Mouse (Mus musculus) adrenal gland, postnatal 36 days (tissue): ENCODE results near the gene Rxfp2. TPM values are rescaled to one million over a fixed set of nuclear protein-coding genes. Genes with fewer than 3 reads are reported as not detected.

ENCODE experiments used
- DNase-seq, 2 experiments: peaks; one replicate each; pipeline ENCODE4 v3.0.0; 2021; ENCODE audit warnings: mixed read lengths in 1 of 2
- long read RNA-seq, 2 experiments: library from polyadenylated mRNA; stranded (forward); transcript quantifications; one replicate each; pipeline ENCODE4 v2.0.0; 2021; ENCODE audit warnings: borderline sequencing depth in 2 of 2
- total RNA-seq, 2 experiments: library from RNA; stranded (reverse); gene quantifications; 2 replicates each; pipeline ENCODE4 v1.2.3; 2021

Gene Rxfp2
- total RNA-seq: not detected
- long read RNA-seq, experiment 1: 0 reads
- long read RNA-seq, experiment 2: 0 reads

DNA sequence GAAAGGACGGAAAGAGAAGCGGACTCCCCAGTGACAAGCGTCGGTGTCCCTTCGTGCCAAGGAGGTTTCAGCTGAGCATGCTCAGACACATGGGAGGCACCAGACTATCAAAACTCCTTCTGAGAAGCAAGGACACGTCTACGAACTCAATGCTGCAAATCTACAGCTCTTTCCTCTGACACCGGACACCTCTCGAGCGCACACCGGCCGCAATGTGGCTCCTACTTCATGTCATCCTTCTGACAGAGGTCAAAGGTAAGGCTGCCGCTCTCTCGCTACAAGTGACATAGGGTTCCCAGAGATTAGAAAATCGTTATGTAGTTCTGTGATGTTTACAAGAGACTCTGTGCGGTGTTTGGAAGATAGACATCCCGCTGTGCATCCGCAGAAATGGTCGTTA, at the start of gene Rxfp2:
TSS of gene Rxfp2 (plus strand) at position 20 of the 400 bp plus-strand sequence.
- no peak for DNase-seq

DNA sequence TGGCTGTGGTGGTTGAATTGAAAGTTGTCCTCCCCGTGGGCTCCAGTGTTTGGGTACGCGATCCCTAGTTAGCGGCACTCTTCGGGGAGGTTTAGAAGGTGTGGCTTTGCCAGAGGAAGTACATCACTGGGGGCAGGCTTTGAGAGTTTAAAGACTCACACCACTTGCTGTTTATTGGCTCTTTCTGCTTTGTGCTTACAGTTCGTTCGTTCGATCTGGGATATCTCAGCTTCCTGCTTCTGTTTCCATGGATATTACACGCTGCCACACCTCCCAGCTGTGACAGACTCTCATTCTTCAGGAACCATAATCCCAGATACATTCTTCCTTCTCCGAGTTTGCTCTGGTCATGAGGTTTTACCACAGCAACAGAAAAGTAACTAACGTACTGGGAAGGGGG, 48.2 kb upstream of the Rxfp2 start:
- DNase-seq: no peak

DNA sequence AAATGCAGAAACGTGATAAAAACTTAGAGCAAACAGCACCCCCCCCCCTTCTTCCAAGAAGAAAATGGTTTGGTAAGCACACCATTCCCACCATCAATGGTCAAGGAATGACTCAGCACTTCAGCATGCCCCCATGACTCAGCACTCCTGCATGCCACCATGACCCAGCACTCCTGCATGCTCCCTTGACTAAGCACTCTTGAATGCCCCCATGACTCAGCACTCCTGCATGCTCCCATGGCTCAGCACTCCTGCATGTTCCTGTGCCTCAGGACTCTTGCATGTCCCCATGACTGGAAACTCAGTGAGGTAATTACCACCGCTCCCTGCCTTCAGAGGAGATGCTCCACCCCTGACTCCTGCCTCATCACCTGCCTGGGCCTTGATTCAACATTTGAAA, 41.4 kb upstream of the Rxfp2 start:
- DNase-seq: no peak

DNA sequence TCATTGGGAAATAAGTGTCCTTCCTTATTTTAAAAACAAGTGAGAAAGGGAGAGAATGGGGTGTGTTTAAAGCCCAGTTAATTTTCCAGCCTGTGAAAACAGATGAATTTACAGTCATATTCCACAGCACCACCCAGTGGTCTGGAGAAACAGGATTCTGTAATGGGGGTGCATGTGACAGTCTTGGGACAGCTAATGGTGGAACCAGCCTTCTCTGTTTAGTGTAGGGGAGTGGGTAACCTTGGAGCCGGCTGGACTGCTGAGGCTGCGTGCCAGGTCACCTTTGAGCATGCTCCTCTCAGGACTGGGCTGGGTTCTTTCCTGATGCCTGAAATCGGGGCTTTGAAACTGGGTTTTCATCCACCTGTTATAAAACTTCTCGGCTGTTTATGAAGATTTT, 34.9 kb upstream of the Rxfp2 start:
- peak; percentile 45 to 57 for DNase-seq

DNA sequence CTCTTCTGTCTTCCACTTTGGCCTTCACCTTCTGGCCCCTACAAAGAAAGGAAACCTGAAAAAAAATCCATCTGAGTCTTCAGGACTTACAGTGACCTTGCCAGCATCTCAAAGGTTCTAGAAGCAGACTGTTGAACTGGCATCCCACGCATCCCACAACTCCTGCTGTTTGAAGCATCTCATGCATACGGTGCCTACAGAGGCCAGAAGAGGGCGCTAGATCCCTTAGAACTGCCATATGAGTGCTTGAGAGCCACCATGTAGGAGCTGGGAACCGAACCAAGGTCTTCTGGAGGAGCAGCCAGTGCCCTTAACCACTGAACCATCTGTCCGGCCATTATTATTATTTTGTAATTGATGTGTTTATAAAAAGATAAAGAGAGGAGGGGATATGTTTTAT, 23.9 kb upstream of the Rxfp2 start:
- DNase-seq: no peak

DNA sequence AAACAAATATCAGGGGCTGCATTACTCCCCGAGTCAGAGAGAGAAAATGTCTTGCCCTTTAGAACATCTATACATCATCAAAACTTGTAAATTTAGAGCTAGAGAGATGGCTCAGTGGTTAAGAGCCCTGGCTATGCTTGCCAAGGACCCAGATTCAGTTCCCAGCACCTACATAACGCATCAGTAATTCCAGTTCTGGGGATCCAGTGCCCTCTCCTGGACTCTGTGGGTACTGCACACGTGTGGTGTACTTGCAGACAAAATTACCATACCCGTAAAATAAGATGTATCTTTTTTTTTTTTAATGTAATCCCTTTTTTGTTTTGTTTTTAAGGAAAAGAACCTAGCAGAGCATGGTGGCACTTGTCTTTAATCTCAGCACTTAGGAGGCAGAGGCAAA, 21.9 kb upstream of the Rxfp2 start:
- no peak for DNase-seq

DNA sequence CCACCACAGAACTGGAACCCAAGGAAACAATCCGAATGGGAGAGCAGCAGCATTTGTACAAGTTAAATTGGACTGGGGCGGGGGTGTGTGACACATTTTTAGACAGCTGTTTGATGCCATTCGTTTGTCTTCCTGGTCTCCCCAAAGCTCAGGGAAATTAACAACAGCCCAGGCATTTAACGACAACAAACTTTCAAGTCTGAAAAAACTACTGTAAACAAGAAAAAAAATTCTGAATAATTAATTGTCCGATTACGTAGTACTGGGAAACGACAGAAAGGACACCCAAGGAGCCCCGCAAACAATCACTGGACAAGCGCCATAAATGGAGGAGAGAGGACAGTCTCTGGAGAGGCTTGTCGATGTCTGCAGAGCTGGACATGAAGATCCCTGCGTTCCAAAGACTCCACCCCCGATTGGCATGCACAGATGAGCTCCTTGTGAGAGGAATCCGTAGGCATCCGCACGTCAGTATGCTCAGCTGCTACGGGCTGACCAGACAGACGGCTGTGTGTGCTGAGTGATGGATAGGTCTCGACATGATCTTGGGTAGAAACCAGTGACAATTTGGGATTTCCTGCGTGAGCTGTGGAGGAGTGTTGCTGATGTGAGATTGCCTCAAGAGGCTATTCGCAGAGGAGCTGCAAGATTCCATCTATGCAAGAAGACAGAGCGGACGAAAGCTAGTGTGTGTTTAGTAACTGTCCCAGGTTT, 21.0 kb upstream of the Rxfp2 start:
- DNase-seq: no peak

DNA sequence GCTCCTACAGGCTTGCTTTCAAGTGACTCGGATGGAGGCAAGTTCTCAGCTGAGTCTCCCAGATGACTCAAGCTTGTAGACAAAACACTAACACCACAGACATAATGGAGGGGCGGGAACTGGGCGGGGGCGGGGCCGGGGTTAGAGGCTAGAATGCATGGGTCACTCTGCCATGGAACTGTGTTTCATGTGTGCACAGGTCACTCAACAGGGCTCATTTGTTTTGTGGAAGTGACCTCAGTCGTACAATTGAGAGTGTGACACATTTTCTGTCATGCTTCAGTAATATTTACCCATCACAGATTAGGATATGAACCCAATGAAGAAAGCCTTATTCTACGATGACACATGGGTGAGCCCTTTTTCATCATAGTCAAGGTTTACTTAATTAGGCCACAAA, 20.2 kb upstream of the Rxfp2 start:
- no peak for DNase-seq

DNA sequence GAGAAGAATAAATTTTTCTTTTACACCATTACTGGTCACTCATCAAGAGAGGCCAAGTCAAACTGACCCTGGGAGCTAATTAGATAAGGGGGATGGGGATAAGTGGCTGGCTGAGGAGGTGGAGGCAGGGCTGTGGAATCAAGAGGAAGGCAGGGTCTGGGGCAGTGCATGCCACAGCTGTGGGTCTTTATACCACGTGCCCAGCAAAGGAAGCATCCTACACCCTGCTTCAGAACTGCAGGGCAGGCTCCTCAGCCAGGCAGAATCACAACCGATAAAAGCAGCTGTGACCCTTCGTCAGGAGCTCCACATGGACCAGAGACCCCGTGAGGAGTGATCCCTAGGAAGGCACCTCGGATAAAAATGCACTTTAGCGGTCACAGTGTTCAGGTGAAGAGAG, 13.1 kb upstream of the Rxfp2 start:
- no peak for DNase-seq

DNA sequence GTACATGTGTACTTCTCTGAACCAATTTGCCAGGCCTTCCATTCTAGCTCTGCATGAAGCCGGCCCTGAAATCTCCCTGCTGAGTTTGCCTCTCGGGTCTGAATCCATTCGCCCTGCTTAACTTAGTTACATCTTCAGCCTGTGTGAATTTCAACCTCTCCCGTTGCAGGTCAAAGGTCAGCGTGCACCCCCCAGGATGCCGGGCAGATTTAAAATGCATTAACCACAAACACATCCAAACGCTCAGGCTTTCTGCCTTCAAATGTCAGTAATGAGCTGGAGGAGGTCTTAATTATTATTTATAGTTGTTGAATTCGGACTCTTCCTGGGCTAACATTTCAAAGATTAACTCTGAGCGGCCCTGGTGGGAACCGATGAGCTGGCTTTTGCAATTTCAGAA, 1.6 kb upstream of the Rxfp2 start:
- DNase-seq: no peak

DNA sequence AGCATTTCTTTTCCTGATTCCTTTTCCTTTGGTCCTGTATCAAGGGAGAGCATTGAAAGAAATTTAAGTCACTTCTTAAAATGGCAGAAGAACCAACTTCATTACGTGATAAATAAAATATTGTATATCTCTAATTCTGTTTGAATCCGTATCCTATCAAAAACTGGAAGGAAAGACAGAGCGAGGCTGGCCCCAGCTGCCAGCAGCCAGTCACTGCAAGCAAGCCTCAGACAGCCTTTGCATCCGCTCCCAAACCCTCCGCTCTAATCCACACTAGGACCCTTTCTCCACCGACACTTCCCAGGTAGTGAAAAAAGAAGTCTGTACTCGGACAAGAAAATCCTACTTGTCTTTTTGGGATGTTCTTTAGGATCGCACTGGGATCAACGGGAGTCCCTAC, 803 bp upstream of the Rxfp2 start:
- no peak for DNase-seq

DNA sequence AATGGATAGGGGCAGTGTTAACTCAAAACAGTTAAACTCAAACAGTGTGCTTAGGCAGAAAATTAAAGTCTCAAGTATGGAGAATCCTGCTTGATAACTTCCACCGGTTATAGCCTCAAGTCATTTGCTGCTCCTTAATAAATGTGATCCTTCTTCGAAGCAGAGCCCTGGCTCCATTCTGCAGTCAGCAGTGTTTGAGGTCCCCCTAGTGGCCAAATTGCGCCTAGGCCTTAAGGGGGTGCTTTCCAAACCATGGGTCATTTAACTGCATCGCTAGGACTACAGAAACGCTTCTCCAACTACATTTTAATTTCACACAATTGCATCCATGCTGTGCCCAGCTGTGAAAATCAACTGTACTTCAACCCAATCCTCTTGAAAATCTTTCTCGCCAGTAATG, 2.4 kb downstream of the Rxfp2 start:
- peak; percentile 84 for DNase-seq

DNA sequence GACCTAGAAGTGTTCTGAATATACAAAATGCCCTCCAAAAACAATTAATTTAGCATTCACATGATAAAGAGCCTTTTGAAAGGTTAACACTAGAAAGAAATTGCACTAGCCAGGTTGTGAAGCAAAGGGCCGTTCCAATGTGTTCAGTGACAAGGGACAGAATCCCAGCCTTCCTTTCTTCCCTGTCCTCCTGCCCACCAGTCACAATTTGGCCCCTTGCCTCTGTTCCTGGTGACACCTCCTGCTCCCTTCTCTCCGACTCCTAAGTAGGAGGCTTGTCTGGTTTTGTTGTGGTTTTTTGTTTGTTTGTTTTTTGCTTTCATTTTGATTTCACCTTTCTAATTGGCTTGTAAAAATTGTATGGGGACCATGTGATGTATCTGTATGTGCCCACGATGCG, 3.3 kb downstream of the Rxfp2 start:
- DNase-seq: no peak

DNA sequence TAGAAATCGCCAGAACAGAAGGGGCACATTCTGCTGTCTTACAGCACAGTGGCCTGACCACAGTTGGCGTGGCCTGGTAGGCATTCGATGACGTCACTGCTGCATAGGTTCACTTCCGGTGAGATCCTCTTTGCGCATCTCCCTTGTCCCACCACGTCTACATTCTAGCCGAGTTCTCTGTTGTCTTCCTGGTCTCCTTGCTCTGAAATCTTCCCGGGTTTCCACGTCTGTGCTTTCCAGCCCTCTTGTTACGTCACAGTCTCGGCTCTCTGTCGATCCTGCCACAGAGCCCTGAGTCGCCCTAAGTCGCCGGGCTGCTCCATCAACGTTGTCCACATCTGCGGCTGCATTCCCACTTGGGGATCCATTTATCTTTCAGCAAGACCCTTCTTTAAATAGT, 4.1 kb downstream of the Rxfp2 start:
- no peak for DNase-seq

DNA sequence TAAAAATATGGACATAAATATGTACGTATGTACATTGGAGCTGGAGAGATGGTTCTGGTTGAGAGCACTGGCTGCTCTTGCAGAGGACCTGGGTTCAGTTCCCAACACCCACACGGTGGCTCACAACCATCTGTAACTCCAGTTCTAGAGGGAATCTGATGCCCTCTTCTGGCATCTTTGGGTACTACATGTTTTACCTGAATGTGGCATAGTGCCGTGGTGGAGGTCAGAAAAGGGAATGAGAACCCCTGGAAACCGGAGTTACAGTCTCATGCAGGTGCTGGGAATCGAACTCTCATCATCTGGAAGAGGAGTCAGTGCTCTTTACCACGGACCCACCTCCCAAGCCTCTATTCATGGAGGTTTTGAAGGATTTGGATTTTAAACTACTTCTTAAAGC, 5.0 kb downstream of the Rxfp2 start:
- DNase-seq: no peak

DNA sequence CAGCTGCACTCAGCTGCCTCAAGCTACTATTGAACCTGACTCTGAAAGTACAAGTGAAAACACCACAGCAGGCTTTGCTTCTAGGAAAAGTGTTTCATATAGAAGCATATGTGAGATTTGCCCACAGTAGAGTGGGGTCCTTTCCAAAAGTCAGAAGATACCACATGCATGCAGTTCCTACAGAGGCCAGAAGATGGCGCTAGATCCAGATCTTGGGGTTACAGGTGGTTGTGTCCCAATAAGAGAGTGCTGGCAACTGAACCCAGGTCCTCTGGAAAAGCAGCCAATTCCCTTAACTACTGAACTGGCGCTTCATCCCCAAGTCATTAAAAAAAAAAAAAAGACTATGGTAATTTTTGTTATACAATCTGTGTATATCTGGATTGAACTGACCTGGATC, 5.7 kb downstream of the Rxfp2 start:
- DNase-seq: no peak

DNA sequence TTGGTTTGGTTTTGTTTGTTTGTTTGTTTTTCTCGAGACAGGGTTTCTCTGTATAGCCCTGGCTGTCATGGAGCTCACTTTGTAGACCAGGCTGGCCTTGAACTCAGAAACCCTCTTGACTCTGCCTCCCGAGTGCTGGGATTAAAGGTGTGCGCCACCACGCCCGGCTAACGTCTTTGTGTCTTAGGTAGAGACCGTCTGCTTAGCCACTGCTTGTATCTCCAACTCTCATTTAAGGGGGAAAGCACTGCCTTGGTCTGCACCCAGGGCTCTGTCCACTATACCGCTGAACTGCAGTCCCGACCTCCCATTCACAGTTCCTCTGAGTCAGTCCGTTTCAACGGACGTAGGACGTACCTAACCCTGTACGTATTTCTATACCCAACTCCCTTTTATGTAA, 6.4 kb downstream of the Rxfp2 start:
- DNase-seq: no peak

DNA sequence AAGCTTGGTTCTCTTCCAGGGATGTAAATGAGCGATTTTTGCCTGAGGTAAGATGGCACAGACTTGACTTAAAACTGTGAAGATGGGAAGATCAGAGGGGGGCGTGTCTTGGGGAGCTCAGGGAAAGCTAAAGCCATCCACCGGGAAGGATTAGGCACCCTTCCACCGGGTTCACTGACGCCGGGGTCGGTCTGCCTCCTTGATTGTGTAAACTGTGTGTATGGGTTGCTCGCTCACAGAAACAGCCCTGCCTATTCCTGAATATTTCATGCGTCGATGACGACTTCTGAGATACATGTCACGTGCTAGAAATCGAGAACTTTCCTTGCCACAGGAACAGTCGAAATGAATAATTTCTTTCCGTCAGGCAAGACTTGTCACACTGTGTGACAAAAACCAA, 6.9 kb downstream of the Rxfp2 start:
- no peak for DNase-seq

DNA sequence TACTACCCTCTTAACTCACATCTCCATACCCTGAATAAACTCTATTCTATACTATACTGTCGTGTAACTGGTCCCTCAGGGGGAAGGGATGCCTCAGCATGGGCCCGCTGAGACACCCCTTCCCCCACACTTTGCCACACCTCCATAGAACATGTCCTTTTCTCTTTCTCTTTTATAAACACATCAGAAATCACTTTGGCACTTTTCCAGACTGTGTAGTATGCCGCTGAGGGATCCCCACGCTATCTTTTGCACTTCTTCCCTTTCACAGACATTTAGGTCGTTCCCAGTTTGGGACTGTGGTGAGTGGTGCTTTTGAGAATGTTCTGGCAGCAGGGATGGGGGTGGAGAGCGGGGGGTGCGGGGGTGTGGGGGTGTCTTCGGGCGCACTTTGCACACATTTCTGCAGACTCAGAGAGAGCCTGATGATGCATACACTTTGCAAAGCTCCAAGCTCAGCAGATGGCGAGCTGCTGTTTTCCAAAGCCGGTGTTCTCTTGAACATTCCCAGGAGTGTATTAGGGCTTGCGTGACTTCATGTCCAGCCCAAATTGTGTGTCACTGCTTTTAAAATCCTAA, 8.1 kb downstream of the Rxfp2 start:
- DNase-seq: no peak

DNA sequence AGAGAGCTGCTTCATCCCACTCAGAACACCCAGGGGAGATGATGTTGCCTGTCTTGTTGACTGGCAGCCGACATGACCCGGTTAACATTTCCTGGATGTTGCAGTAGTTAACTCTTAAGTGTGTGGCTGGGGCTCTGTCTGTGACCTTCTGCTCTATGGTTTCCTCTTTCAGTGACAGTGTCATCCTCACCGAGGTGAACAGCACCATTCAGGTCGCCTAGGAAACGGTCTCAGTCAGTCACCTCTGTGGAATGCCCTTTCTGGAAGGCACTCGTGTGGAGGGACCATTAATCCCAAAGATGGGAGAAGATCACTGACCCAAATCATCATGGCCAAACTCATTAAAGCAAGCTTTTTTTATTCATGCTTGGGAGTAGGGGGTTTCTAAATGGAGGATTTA, 12.7 kb downstream of the Rxfp2 start:
- no peak for DNase-seq

DNA sequence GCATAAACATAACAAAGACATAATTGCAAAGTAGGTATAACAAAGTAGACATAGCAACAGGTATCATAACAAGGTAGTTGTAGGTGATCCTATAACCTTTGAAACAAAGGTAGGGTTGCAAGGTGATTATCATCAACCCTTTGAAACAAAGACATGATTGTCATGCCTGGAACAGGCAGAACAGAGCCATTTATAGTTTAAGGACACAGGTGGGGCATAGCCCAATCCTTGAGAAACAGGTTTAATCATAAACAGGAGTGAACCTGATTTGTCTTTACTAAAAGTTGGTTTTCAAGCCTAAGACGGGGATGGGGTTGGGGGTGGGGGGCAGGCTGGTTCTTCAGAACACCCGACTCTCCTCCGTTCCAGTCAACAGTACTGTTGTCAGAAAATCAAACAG, 13.2 kb downstream of the Rxfp2 start:
- DNase-seq: no peak

DNA sequence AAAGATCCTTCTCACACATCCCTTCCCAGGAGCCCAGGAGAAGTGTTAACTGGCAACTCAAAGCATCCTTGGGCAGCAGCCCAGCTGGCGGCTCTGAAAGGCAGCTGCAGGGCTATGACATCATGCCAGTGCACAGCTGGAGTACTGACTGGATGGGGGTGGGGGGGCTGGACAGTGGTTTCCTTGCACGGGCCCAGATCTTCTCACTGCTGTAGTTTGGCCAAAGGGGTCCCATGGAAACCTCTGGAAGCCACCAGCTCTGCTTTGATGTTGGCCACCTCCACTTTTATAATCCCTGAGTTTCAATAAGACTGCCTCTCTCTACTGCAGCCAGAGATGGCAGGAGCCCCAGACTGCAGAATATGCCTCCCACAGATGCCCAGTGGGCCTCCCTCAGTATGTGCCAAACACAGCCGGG, 13.6 kb downstream of the Rxfp2 start:
- DNase-seq: peak; percentile 41 to 43

DNA sequence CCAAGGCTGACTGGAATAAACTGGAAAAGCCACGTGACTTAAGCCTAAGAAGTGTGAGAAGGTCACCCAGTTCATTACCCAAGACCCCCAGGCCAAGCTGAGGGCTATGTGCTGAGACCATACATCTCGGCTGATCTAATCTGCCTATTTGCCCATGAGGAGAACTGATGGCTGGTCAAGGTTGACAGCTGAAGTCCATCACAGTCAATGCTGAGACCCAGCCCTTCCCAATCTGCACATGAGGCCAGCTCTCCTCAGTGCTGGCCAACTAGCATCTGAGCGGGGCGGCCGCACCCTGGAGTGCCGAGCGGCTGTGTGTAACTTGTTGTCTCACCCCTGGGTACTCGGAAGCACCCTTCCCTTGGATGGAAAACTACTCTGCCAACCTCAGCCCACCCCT, 17.8 kb downstream of the Rxfp2 start:
- no peak for DNase-seq

DNA sequence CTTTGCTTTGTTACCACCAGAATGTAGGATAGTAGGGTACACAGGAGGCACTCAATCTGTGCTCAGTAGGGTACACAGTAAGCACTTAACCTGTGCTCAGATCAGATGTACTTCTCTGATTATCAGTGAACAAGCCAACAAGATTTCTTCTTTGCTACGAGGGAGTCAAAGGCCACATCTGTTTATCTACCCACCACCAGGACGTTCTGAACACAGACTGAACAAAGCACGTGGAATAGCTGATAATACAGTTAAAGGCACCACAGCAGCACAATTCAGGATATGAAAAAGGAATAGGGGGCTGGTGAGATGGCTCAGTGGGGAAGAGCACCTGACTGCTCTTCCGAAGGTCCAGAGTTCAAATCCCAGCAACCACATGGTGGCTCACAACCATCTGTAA, 18.4 kb downstream of the Rxfp2 start:
- no peak for DNase-seq

DNA sequence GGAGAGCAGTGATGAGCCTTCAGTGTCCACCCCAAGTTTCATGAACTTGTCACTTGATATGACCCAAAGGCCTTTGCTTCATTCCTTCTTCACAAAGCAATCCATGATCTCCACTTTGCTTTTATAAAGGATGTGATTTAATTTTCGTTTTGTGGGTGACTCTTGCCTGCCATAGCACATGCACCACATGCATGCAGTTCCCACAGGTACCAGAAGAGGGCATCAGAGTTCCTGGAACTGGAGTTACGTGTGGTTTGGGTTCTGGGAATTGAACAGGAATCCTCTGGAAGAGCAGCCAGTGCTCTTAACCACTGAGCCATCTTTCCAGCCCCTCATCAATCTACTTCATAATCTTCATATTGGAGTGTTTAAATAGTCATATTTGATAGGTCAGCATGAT, 26.1 kb downstream of the Rxfp2 start:
- DNase-seq: no peak
